Mouse (Mus musculus): ENCODE measurements around the gene Nhp2.
A peak's percentile ranks its signal among the peaks of the same experiment; 100 is the strongest.

The Nhp2 gene

GRCm38 (mm10) chr11:51619409-51620060 is at the start of gene Nhp2:
Gene Nhp2, plus strand, starts transcription at chr11:51619735.
- DNase-seq (ENCODE audit: low read depth in 2 of 2, low spot score in 2 of 2) = peak; percentile 76 to 87

GRCm38 (mm10) chr11:51576454-51576853 is 43.1 kb upstream of the Nhp2 start:
- DNase-seq (ENCODE audit: low read depth in 2 of 2, low spot score in 2 of 2) = no peak

- DNase-seq (ENCODE audit: low read depth in 2 of 2, low spot score in 2 of 2) = peak; percentile 48 to 65
Measured at GRCm38 (mm10) chr11:51577587-51577986, 41.9 kb upstream of the Nhp2 start.

GRCm38 (mm10) chr11:51579024-51579423 is 40.5 kb upstream of the Nhp2 start:
- no peak for DNase-seq (ENCODE audit: low read depth in 2 of 2, low spot score in 2 of 2)

GRCm38 (mm10) chr11:51582713-51583112 is 36.8 kb upstream of the Nhp2 start:
- peak; percentile 52 to 60 for DNase-seq (ENCODE audit: low read depth in 2 of 2, low spot score in 2 of 2)

- no peak for DNase-seq (ENCODE audit: low read depth in 2 of 2, low spot score in 2 of 2)
Measured at GRCm38 (mm10) chr11:51584057-51584430, 35.5 kb upstream of the Nhp2 start.

- peak; percentile 85 to 90 for DNase-seq (ENCODE audit: low read depth in 2 of 2, low spot score in 2 of 2)
Measured at GRCm38 (mm10) chr11:51584431-51585248, 34.9 kb upstream of the Nhp2 start, which contains the start of gene Phykpl. Gene Phykpl, plus strand, starts transcription at chr11:51584757.

GRCm38 (mm10) chr11:51585608-51586252 is 33.8 kb upstream of the Nhp2 start:
- no peak for DNase-seq (ENCODE audit: low read depth in 2 of 2, low spot score in 2 of 2)

GRCm38 (mm10) chr11:51586411-51586810 is 33.1 kb upstream of the Nhp2 start:
- DNase-seq (ENCODE audit: low read depth in 2 of 2, low spot score in 2 of 2) = no peak

- DNase-seq (ENCODE audit: low read depth in 2 of 2, low spot score in 2 of 2) = no peak
Measured at GRCm38 (mm10) chr11:51587059-51587458, 32.5 kb upstream of the Nhp2 start.

- DNase-seq (ENCODE audit: low read depth in 2 of 2, low spot score in 2 of 2) = no peak
Measured at GRCm38 (mm10) chr11:51588833-51589232, 30.7 kb upstream of the Nhp2 start.

- no peak for DNase-seq (ENCODE audit: low read depth in 2 of 2, low spot score in 2 of 2)
Measured at GRCm38 (mm10) chr11:51590002-51590401, 29.5 kb upstream of the Nhp2 start.

- DNase-seq (ENCODE audit: low read depth in 2 of 2, low spot score in 2 of 2) = no peak
Measured at GRCm38 (mm10) chr11:51591168-51591567, 28.4 kb upstream of the Nhp2 start.

- no peak for DNase-seq (ENCODE audit: low read depth in 2 of 2, low spot score in 2 of 2)
Measured at GRCm38 (mm10) chr11:51591915-51592314, 27.6 kb upstream of the Nhp2 start.

- DNase-seq (ENCODE audit: low read depth in 2 of 2, low spot score in 2 of 2) = no peak
Measured at GRCm38 (mm10) chr11:51593368-51593767, 26.2 kb upstream of the Nhp2 start.

- DNase-seq (ENCODE audit: low read depth in 2 of 2, low spot score in 2 of 2) = no peak
Measured at GRCm38 (mm10) chr11:51593849-51594248, 25.7 kb upstream of the Nhp2 start.

GRCm38 (mm10) chr11:51594715-51595350 is 24.7 kb upstream of the Nhp2 start:
- DNase-seq (ENCODE audit: low read depth in 2 of 2, low spot score in 2 of 2) = no peak

- no peak for DNase-seq (ENCODE audit: low read depth in 2 of 2, low spot score in 2 of 2)
Measured at GRCm38 (mm10) chr11:51595459-51596083, 24.0 kb upstream of the Nhp2 start.

GRCm38 (mm10) chr11:51597553-51597952 is 22.0 kb upstream of the Nhp2 start:
- no peak for DNase-seq (ENCODE audit: low read depth in 2 of 2, low spot score in 2 of 2)

GRCm38 (mm10) chr11:51602253-51602652 is 17.3 kb upstream of the Nhp2 start:
- DNase-seq (ENCODE audit: low read depth in 2 of 2, low spot score in 2 of 2) = no peak

All from CD8-positive naive resting alpha-beta T cell, adult 2 months (primary cell).